Mouse (Mus musculus): ENCODE measurements around the gene Arhgef19. TPM values are rescaled to one million over a fixed set of nuclear protein-coding genes. Genes with fewer than 3 reads are reported as not detected.

Gene Arhgef19
- total RNA-seq, 2 experiments from 2014 or later = 4.2 to 5.9 TPM

GRCm38 (mm10) chr4:141254234-141254633 lies 14.9 kb downstream of the Arhgef19 start:
- intact Hi-C loops (cut with DNase I) = no loop called here

GRCm38 (mm10) chr4:141257440-141257839 lies 18.1 kb downstream of the Arhgef19 start:
- intact Hi-C loops (cut with DNase I) = no loop called here
- no peak for DNase-seq (ENCODE audit: extremely low spot score in 1 of 2, low spot score in 2 of 2)

More at GRCm38 (mm10) chr4:141254234-141254633, 14.9 kb downstream of the Arhgef19 start:
- DNase-seq (ENCODE audit: extremely low spot score in 1 of 2, low spot score in 2 of 2) = peak in 1 of 2 experiments; percentile 64

GRCm38 (mm10) chr4:141259413-141259812 lies 20.1 kb downstream of the Arhgef19 start:
- intact Hi-C loops (cut with DNase I) = no loop called here
- no peak for DNase-seq (ENCODE audit: extremely low spot score in 1 of 2, low spot score in 2 of 2)

- no peak for DNase-seq (ENCODE audit: extremely low spot score in 1 of 2, low spot score in 2 of 2)
- intact Hi-C loops (cut with DNase I) = no loop called here
These were observed 20.9 kb downstream of the Arhgef19 start for GRCm38 (mm10) chr4:141260007-141260723.

- intact Hi-C loops (cut with DNase I) = no loop called here
These were observed 23.8 kb downstream of the Arhgef19 start for GRCm38 (mm10) chr4:141262906-141263637.

GRCm38 (mm10) chr4:141265979-141266637 lies 26.8 kb downstream of the Arhgef19 start:
- intact Hi-C loops (cut with DNase I) = no loop called here
- DNase-seq (ENCODE audit: extremely low spot score in 1 of 2, low spot score in 2 of 2) = no peak

More at GRCm38 (mm10) chr4:141262906-141263637, 23.8 kb downstream of the Arhgef19 start:
- DNase-seq (ENCODE audit: extremely low spot score in 1 of 2, low spot score in 2 of 2) = no peak

- DNase-seq (ENCODE audit: extremely low spot score in 1 of 2, low spot score in 2 of 2) = no peak
- intact Hi-C loops (cut with DNase I) = no loop called here
These were observed 28.0 kb downstream of the Arhgef19 start for GRCm38 (mm10) chr4:141267250-141267649.

- intact Hi-C loops (cut with DNase I) = no loop called here
- peak; percentile 52 to 85 for DNase-seq (ENCODE audit: extremely low spot score in 1 of 2, low spot score in 2 of 2)
These were observed 28.5 kb downstream of the Arhgef19 start for GRCm38 (mm10) chr4:141267837-141268236.

- intact Hi-C loops (cut with DNase I) = no loop called here
- DNase-seq (ENCODE audit: extremely low spot score in 1 of 2, low spot score in 2 of 2) = no peak
These were observed 29.1 kb downstream of the Arhgef19 start for GRCm38 (mm10) chr4:141268350-141268749.

GRCm38 (mm10) chr4:141269080-141269479 lies 29.8 kb downstream of the Arhgef19 start:
- no peak for DNase-seq (ENCODE audit: extremely low spot score in 1 of 2, low spot score in 2 of 2)
- intact Hi-C loops (cut with DNase I) = no loop called here

GRCm38 (mm10) chr4:141270201-141270940 lies 31.1 kb downstream of the Arhgef19 start:
- no peak for DNase-seq (ENCODE audit: extremely low spot score in 1 of 2, low spot score in 2 of 2)
- intact Hi-C loops (cut with DNase I) = loop anchor here (5.0 kb wide), 1 partner anchor 123 kb away; the partner anchor contains the start of gene Fbxo42

- no peak for DNase-seq (ENCODE audit: extremely low spot score in 1 of 2, low spot score in 2 of 2)
- intact Hi-C loops (cut with DNase I) = loop anchor here (5.0 kb wide), 1 partner anchor 124 kb away; the partner anchor contains the start of gene Fbxo42
These were observed 31.9 kb downstream of the Arhgef19 start for GRCm38 (mm10) chr4:141271228-141271627.

- intact Hi-C loops (cut with DNase I) = loop anchor here (5.0 kb wide), 1 partner anchor 124 kb away; the partner anchor contains the start of gene Fbxo42
These were observed 32.4 kb downstream of the Arhgef19 start for GRCm38 (mm10) chr4:141271721-141272120.

GRCm38 (mm10) chr4:141272878-141273277 lies 33.6 kb downstream of the Arhgef19 start:
- DNase-seq (ENCODE audit: extremely low spot score in 1 of 2, low spot score in 2 of 2) = no peak
- intact Hi-C loops (cut with DNase I) = loop anchor here (1.0 to 5.0 kb wide), 2 partner anchors 90 to 126 kb away; partner anchors contain the start of gene Fbxo42

More at GRCm38 (mm10) chr4:141271721-141272120, 32.4 kb downstream of the Arhgef19 start:
- no peak for DNase-seq (ENCODE audit: extremely low spot score in 1 of 2, low spot score in 2 of 2)

GRCm38 (mm10) chr4:141273296-141273695 lies 34.0 kb downstream of the Arhgef19 start:
- intact Hi-C loops (cut with DNase I) = loop anchor here (1.0 to 5.0 kb wide), 2 partner anchors 90 to 126 kb away; partner anchors contain the start of gene Fbxo42

GRCm38 (mm10) chr4:141274485-141275341 lies 35.4 kb downstream of the Arhgef19 start:
- intact Hi-C loops (cut with DNase I) = loop anchor here (5.0 kb wide), 1 partner anchor 127 kb away; the partner anchor contains the start of gene Fbxo42
- DNase-seq (ENCODE audit: extremely low spot score in 1 of 2, low spot score in 2 of 2) = no peak

More at GRCm38 (mm10) chr4:141273296-141273695, 34.0 kb downstream of the Arhgef19 start:
- peak; percentile 46 to 90 for DNase-seq (ENCODE audit: extremely low spot score in 1 of 2, low spot score in 2 of 2)

GRCm38 (mm10) chr4:141277157-141277556 lies 37.9 kb downstream of the Arhgef19 start:
- DNase-seq (ENCODE audit: extremely low spot score in 1 of 2, low spot score in 2 of 2) = no peak
- intact Hi-C loops (cut with DNase I) = no loop called here
